Mouse (Mus musculus) ES-Bruce4 (cell line): ENCODE results near the gene Dcaf17.

Experiments used
- CTCF ChIP-seq: IDR thresholded peaks from one replicate; pipeline ENCODE4 v1.8.1; 2011; ENCODE audit warnings: low read depth, low read length
- POLR2A ChIP-seq: IDR thresholded peaks from one replicate; pipeline ENCODE4 v1.8.1; 2011; ENCODE audit warnings: low read length; ENCODE audit not compliant: insufficient read depth

- TF ChIP-seq POLR2A (no peak), CTCF (no peak)
Measured at GRCm38 (mm10) chr2:71121406-71121805, 66.3 kb downstream of the Dcaf17 start.
